Mouse (Mus musculus): ENCODE measurements around the gene Cd27.
A peak's percentile ranks its signal among the peaks of the same experiment; 100 is the strongest.

Cd27 gene

DNA sequence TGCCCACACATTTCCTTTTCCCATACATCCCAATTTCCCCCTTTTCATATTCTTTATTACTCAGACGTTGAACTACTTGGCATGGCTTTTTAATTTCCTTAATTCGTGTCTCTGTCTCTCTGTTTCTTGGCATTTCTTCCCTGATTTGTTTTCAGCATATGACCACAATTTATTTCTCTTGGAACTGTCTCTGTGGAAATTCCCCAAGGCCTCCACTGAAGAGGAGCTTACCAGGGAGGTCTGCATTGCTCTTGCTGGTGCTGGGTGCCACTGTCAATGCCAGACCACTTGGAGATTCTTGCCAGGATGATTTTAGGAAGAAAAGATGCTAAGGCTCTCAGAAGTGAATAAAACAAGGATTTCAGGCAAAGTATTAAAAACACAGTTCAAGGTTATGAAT lies 24.2 kb downstream of the Cd27 start:
- DNase-seq = no peak

DNA sequence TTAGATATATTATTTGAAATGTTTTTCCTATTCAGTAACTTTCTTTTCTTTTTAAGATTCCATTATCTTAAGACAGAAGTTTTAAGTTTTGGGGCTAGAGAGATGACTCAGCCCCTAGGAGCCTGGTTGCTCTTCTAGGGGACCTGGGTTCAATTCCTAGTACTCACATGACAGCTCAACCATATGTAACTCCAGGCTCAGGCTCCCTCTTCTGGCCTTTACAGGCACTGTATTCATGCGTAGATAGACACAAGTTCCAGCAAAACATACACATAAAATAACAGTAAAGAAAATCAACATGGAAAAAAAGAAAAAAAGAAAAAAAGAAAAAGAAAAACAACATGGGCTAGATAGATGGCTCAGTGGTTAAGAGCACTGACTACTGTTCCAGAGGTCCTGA lies 26.4 kb downstream of the Cd27 start:
- DNase-seq = no peak

DNA sequence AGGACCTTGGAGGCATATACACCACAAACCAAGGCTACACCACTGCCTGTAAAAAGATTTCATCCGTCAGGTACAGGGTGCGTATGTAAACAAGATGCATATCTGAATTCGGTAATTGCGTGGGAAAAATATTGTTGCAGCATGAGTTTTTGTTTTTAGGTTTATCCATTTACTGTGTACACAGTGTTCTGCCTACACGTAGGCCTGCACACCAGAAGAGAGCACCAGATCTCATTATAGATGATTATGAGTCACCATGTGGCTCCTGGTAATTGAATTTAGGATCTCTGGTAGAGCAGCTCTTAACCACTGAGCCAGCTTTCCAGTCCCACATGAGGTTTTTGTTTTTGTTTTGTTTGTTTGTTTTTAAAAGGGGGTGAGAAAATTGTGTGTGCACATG lies 39.6 kb downstream of the Cd27 start:
- no peak for DNase-seq

DNA sequence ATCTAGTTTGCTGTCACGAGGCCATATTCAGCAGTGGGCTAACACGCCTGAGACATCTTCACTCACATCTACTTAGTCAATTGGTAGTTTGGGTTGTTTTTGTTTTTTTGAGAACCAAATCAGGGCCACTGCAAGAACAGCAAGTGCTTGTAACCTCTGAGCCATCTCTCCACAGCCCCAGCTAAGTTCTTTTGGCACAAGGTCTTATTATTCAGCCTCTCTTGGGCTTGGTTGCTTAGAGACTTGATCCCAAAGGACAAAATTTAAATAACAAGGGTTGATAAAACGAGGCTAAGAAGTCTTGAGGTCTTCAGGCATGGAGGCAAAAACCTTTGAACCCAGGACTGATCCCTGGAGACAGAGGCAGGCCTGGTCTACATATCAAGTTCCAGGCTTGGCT lies 40.5 kb downstream of the Cd27 start:
- no peak for DNase-seq

DNA sequence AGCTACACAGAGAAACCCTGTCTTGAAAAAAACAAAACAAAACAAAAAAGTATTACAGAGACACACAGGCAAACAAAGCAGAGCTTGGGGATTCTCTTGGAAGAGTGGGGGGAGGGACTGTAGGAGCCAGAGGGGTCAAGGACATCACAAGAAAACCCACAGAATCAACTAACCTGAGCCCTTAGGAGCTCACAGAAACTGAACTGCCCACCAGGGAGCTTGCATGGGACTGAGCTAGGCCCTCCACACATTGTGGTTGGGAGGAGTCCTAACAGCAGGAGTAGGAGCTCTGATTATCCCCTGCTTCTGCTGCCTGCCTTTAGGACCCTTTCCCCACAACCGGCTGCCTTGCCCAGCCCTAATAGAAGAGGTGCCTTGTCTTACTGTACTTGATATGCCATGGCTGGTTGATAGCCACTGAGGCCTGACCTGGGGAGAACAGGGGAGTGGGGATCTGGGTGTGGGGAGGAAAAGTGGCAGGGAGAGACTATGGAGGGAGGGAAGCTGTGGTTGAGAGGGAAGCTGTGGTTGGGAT lies 41.2 kb downstream of the Cd27 start:
- DNase-seq = no peak

DNA sequence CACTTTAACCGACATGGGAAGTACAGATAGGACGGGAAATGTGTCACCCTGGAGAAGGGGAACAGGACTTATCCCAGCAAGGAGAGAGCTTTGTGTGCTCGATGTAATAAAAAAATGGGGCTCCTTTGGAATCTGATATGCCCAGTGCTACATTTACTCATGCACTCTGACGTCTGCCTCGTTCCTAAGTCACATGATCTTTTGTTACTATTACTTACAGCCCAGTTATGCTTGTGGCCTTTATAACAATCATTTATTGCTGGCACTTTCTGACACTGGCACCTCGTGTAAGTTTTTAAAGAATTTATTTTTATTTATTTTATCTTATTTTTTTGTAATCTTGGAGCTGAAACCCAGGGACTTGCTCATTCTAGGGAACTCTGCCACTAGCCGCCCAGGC lies 43.4 kb downstream of the Cd27 start:
- DNase-seq = no peak

DNA sequence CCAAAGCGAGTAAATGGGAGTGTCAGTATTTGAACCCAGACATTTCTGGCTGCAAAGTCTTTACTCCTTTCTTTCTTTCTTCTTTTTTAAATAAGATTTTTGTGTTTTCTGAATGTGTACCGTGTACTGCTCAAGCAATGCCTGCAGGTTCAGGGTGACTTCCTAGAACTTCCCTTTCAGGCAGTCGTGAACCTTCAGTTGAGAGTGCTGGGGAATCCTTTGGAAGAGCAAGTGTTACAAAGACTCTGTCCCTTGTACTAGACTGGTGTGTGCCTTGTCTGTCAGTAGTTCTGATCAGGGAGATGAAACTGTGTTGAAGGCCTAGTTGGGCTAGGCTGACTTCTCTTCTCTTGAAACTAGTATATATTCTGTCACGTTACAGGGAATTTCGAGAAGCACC lies 44.0 kb downstream of the Cd27 start:
- DNase-seq = no peak

DNA sequence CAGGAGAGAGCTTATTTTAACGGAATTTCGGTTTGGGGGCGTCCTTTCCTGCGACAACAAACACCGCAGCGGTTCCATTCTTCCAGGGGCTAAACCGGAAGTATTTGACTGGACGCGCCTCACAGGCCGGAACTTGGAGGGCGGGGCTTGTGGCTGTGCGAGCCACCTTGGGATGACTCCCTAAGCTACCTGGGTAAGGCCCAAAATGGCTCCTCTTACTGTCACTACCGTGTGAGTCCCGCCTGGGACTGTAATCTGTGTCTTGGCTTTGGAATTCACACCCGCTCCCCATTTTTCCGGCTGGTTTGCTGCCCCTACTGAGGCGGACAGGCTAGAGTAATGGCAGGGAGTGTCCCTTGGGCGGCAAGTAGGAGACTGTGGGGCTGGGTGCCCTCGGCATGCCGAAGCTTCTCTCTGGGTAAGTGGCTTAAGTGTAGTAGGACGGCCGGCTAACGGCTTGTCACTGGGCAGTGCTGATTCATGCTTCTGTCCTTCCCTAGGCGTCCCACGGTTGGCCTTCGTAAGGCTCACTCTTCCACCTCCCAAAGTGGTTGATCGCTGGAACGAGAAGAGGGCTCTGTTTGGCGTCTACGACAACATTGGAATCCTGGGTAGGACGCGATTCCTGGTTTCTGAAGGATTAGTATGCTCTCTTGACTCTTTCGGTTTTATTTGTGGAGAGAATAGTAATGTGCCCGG lies 44.6 kb downstream of the Cd27 start:
- DNase-seq = peak; percentile 96

DNA sequence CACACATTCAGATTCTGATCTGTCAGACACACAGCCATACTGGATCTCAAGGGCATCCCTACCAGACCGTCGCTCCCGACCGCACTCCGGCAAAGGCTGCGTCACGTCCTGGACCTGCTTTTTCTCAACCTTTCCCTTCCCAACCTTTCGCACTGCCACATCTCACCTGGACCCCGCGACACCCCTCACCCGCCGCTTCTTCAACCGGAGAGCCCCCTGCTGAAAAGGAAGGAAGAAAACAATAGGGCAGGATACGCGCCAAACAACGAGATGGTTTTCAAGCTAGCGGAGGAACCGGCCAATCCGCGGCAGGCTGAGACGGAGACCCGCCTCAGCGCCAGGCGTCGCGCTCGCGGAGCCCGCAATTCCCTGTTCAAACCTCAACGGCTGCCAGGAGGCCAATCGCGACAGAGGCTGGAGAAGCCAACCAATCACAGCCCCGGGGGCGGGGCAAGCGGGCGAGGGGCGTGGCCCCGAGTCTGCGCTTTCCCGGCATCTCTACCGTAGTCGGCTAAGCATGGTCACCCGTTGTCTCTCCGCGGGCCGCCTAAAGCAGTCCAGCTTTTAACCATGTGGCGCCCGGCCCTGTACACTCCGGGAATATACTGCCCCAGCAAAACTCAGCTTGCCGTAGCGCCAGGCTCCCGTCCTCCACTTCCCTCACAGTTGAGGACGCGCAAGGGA lies 45.3 kb downstream of the Cd27 start, which contains the start of the genes Ncapd2 and Mrpl51:
Gene Ncapd2, minus strand, starts transcription at position 370 of the 684 bp plus-strand sequence.
Gene Mrpl51, plus strand, starts transcription at position 470 of the 684 bp plus-strand sequence.
- peak; percentile 98 for DNase-seq

DNA sequence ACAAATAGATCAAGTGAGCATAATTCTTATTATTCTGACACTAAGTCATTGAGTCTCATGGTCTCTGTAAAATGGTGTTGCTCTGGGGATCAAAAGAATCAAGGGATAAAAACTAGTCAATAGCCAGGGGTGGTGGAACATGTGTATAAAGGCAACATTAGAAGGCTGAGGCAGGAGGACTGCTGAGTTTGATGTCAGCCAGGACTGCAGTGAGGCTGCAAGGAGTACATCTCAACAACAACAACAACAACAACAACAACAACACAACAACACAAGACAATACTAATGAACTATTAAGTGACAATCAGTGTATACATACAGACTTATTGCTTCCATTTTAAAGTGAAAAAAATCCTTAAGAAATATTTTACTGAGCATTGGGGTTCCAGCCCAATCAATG lies 46.0 kb downstream of the Cd27 start:
- no peak for DNase-seq

DNA sequence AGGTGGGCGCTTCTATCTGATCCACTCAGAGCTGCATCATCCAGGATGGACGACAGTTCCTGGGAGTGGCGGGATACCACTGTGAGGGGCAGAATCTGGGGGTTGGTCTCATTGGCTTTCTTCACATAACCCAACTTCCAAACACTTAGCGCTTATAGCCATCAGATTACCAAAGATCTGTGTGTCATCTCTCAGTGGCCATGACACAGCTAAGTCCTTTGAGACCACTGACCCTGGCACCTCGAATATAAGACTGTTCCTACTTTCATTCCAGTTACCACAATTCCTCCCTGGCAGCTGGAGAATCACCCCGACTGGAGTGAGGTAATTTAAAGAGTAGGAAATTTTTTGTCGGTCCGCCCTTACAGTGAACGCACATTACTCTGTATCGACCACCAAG lies 50.6 kb downstream of the Cd27 start:
- DNase-seq = no peak
